Mouse (Mus musculus) limb, embryonic 10.5 days (tissue): ENCODE measurements around the gene Igsf10. TPM values are rescaled to one million over a fixed set of nuclear protein-coding genes. Genes with fewer than 3 reads are reported as not detected.
A peak's percentile ranks its signal among the peaks of the same experiment; 100 is the strongest.
"Not testable (repeated sequence)": the region's sequence is repeated elsewhere in the genome, so short reads cannot be mapped to it uniquely, and the experiment has no call there.

Source experiments
- DNase-seq: peaks from one replicate; pipeline ENCODE4 v3.0.0-alpha.2; 2017; ENCODE audit warnings: low spot score
- H3K27ac ChIP-seq: fragments of 300-500 bp; sonication (generic); 2 replicates; pipeline ENCODE4 v1.5.1; 2016; ENCODE audit warnings: mild to moderate bottlenecking
- H3K27me3 ChIP-seq: fragments of 300-500 bp; sonication (generic); 2 replicates; pipeline ENCODE4 v1.6.1; 2016; ENCODE audit warnings: low read depth, mild to moderate bottlenecking; ENCODE audit not compliant: poor library complexity, severe bottlenecking
- H3K36me3 ChIP-seq: fragments of 300-500 bp; sonication (generic); 2 replicates; pipeline ENCODE4 v1.6.1; 2016; ENCODE audit warnings: mild to moderate bottlenecking, moderate library complexity
- H3K4me1 ChIP-seq: fragments of 300-500 bp; sonication (generic); 2 replicates; pipeline ENCODE4 v1.6.1; 2016
- H3K4me3 ChIP-seq: fragments of 300-500 bp; sonication (generic); 2 replicates; pipeline ENCODE4 v1.5.1; 2016; ENCODE audit warnings: mild to moderate bottlenecking, moderate library complexity
- H3K9me3 ChIP-seq: fragments of 300-500 bp; sonication (generic); replicated peaks from 2 replicates; pipeline ENCODE4 v1.6.1; 2016; ENCODE audit warnings: mild to moderate bottlenecking
- WGBS: fragments of 180-500 bp; shearing (Covaris S2); methylation state at CpG from one replicate; pipeline ENCODE4 v1.1.7; 2016; 5-methylcytosine and 5-hydroxymethylcytosine counted together
- polyA plus RNA-seq: library from polyadenylated mRNA; unstranded; fragments of >200 nt; fragmentation: Nextera tagmentation; extraction: Ambion mirVana; gene quantifications from 2 replicates; pipeline ENCODE4 v1.2.1, GENCODE M21; 2016

Igsf10 gene
- polyA plus RNA-seq, result 2.9 and 4.2 TPM in 2 replicates

- Histone ChIP-seq H3K4me1 (peaks cover 12% of the 10 kb centered on the region), H3K9me3 (no peaks in the 10 kb centered on the region), H3K4me3 (peak within 1 kb of the TSS; percentile 71), H3K27ac (peak within 1 kb of the TSS; percentile 89), H3K27me3 (no peaks in the 10 kb centered on the region), H3K36me3 (peaks cover 3% of the 10 kb centered on the region; the same call in 1 of the 2 replicates)
- DNase-seq, result peak; percentile 91
- WGBS, result 4% methylated on average over 23 of the region's 23 CpGs
These were observed at the start of gene Igsf10 for GRCm38 (mm10) chr3:59344065-59344905. Gene Igsf10 (minus strand): TSS chr3:59344394.

GRCm38 (mm10) chr3:59385553-59385952 is 41.4 kb upstream of the Igsf10 start:
- H3K27me3 ChIP-seq, result no peaks in the 10 kb centered on the region
- H3K36me3 ChIP-seq, result no peaks in the 10 kb centered on the region
- no peaks in the 10 kb centered on the region for H3K4me1 ChIP-seq
- no peaks in the 10 kb centered on the region for H3K9me3 ChIP-seq
- 73% methylated on average over 1 of the region's 1 CpGs for WGBS
- no peak overlapping the region for H3K4me3 ChIP-seq
- no peak for DNase-seq
- no peak overlapping the region for H3K27ac ChIP-seq

- Histone ChIP-seq H3K4me3 (no peak overlapping the region), H3K27ac (no peak overlapping the region), H3K27me3 (no peaks in the 10 kb centered on the region), H3K4me1 (no peaks in the 10 kb centered on the region), H3K9me3 (no peaks in the 10 kb centered on the region), H3K36me3 (no peaks in the 10 kb centered on the region)
- DNase-seq, result no peak
- 89% methylated on average over 3 of the region's 3 CpGs for WGBS
These were observed 40.8 kb upstream of the Igsf10 start for GRCm38 (mm10) chr3:59385000-59385399.

- Histone ChIP-seq H3K36me3 (no peaks in the 10 kb centered on the region), H3K9me3 (no peaks in the 10 kb centered on the region), H3K27ac (no peak overlapping the region), H3K4me1 (no peaks in the 10 kb centered on the region), H3K4me3 (no peak overlapping the region), H3K27me3 (no peaks in the 10 kb centered on the region)
- 61% methylated on average over 2 of the region's 2 CpGs for WGBS
- DNase-seq, result no peak
These were observed 40.1 kb upstream of the Igsf10 start for GRCm38 (mm10) chr3:59384321-59384720.

GRCm38 (mm10) chr3:59378791-59379190 is 34.6 kb upstream of the Igsf10 start:
- not testable (repeated sequence) for H3K9me3 ChIP-seq, H3K4me1 ChIP-seq, H3K27me3 ChIP-seq, H3K36me3 ChIP-seq, DNase-seq, H3K4me3 ChIP-seq, H3K27ac ChIP-seq
- 87% methylated on average over 1 of the region's 1 CpGs for WGBS

GRCm38 (mm10) chr3:59361895-59362294 is 17.7 kb upstream of the Igsf10 start:
- Histone ChIP-seq H3K27me3 (no peaks in the 10 kb centered on the region), H3K4me3 (no peak overlapping the region), H3K27ac (no peak overlapping the region), H3K36me3 (no peaks in the 10 kb centered on the region), H3K9me3 (no peaks in the 10 kb centered on the region), H3K4me1 (peaks cover 6% of the 10 kb centered on the region; the same call in 1 of the 2 replicates)
- 88% methylated on average over 1 of the region's 1 CpGs for WGBS
- DNase-seq, result no peak

- Histone ChIP-seq H3K36me3 (no peaks in the 10 kb centered on the region), H3K9me3 (no peaks in the 10 kb centered on the region), H3K27ac (no peak overlapping the region), H3K27me3 (no peaks in the 10 kb centered on the region), H3K4me3 (no peak overlapping the region), H3K4me1 (peaks cover 6% of the 10 kb centered on the region; the same call in 1 of the 2 replicates)
- no peak for DNase-seq
These were observed 15.9 kb upstream of the Igsf10 start for GRCm38 (mm10) chr3:59360102-59360501.

GRCm38 (mm10) chr3:59354156-59354555 is 10.0 kb upstream of the Igsf10 start:
- no peak overlapping the region for H3K27ac ChIP-seq
- H3K4me1 ChIP-seq, result no peaks in the 10 kb centered on the region
- H3K27me3 ChIP-seq, result no peaks in the 10 kb centered on the region
- no peaks in the 10 kb centered on the region for H3K36me3 ChIP-seq
- DNase-seq, result no peak
- H3K4me3 ChIP-seq, result no peak overlapping the region
- WGBS, result 88% methylated on average over 3 of the region's 3 CpGs
- H3K9me3 ChIP-seq, result no peaks in the 10 kb centered on the region

GRCm38 (mm10) chr3:59351768-59352167 is 7.6 kb upstream of the Igsf10 start:
- no peak for DNase-seq

GRCm38 (mm10) chr3:59343026-59343425 is 1.2 kb downstream of the Igsf10 start:
- no peaks in the 10 kb centered on the region for H3K27me3 ChIP-seq
- H3K4me3 ChIP-seq, result peak overlapping the region; percentile 71
- peaks cover 4% of the 10 kb centered on the region; the same call in 1 of the 2 replicates for H3K36me3 ChIP-seq
- no peak for DNase-seq
- H3K9me3 ChIP-seq, result no peaks in the 10 kb centered on the region
- peaks cover 12% of the 10 kb centered on the region for H3K4me1 ChIP-seq
- WGBS, result 77% methylated on average over 4 of the region's 4 CpGs
- no peak overlapping the region for H3K27ac ChIP-seq

More at GRCm38 (mm10) chr3:59351768-59352167, 7.6 kb upstream of the Igsf10 start:
- Histone ChIP-seq H3K4me1 (no peaks in the 10 kb centered on the region), H3K9me3 (no peaks in the 10 kb centered on the region), H3K36me3 (no peaks in the 10 kb centered on the region), H3K27me3 (no peaks in the 10 kb centered on the region), H3K27ac (no peak overlapping the region), H3K4me3 (no peak overlapping the region)

- H3K9me3 ChIP-seq, result no peaks in the 10 kb centered on the region
- no peak for DNase-seq
- H3K4me3 ChIP-seq, result no peak overlapping the region
- no peaks in the 10 kb centered on the region for H3K27me3 ChIP-seq
- peaks cover 4% of the 10 kb centered on the region; the same call in 1 of the 2 replicates for H3K36me3 ChIP-seq
- WGBS, result 83% methylated on average over 11 of the region's 11 CpGs
- H3K27ac ChIP-seq, result no peak overlapping the region
- peaks cover 12% of the 10 kb centered on the region for H3K4me1 ChIP-seq
These were observed 2.4 kb downstream of the Igsf10 start for GRCm38 (mm10) chr3:59341647-59342427.

- 87% methylated on average over 2 of the region's 2 CpGs for WGBS
- no peak overlapping the region for H3K4me3 ChIP-seq
These were observed 15.7 kb downstream of the Igsf10 start for GRCm38 (mm10) chr3:59328526-59328925.

GRCm38 (mm10) chr3:59321278-59321876 is 22.8 kb downstream of the Igsf10 start:
- peaks cover 37% of the 10 kb centered on the region for H3K36me3 ChIP-seq
- 54% methylated on average over 7 of the region's 7 CpGs for WGBS

More at GRCm38 (mm10) chr3:59328526-59328925, 15.7 kb downstream of the Igsf10 start:
- H3K36me3 ChIP-seq, result peaks cover 48% of the 10 kb centered on the region
- no peaks in the 10 kb centered on the region for H3K4me1 ChIP-seq
- H3K27ac ChIP-seq, result no peak overlapping the region
- DNase-seq, result no peak
- no peaks in the 10 kb centered on the region for H3K27me3 ChIP-seq
- H3K9me3 ChIP-seq, result no peaks in the 10 kb centered on the region

More at GRCm38 (mm10) chr3:59321278-59321876, 22.8 kb downstream of the Igsf10 start:
- H3K4me1 ChIP-seq, result no peaks in the 10 kb centered on the region
- peak; percentile 58 for DNase-seq
- no peaks in the 10 kb centered on the region for H3K27me3 ChIP-seq
- H3K27ac ChIP-seq, result no peak overlapping the region
- H3K9me3 ChIP-seq, result no peaks in the 10 kb centered on the region
- H3K4me3 ChIP-seq, result no peak overlapping the region
